Comparison of ENCODE assay signal across 8 mouse cellular contexts in the genomic region with DNA sequence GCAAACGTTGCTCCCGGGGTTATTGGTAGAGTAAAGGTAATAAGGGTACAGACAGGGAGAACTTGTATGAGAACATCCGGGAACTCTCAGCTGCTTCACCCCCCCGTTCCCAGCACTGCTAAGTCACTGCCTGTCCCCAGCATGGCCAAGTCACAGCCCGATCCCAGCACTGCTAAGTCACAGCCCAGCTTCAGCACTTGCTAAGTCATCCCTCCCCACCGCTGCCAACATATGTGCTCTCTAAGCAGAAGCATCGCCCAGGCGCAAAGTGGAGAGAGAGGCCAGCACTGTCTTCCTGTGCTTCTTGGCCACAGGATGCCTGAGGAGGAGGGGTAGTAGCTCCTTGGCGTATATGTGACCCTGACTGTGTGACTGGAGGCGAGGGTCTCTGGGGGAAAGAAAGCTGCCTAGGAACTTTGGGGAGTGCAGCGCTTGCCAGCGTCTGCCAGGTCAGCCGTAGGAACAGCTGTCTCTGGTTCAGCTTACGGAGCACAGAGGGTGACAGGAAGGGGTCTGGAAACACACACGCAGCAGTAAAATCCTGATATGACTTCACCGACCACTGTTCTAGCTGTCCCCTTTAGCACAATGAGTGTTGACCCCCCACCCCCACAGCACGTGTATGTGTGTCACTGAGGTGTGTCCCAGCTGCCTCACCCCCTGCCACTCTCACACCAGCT. TPM values are rescaled to one million over a fixed set of nuclear protein-coding genes. Genes with fewer than 3 reads are reported as not detected.
DNase-seq lines count a peak whose midpoint lies in the region; ATAC-seq lines count a peak whose summit lies in the region.

No protein-coding gene starts in this region.

- whole genome bisulfite sequencing in kidney, embryonic 14.5 days = 30% methylated on average over 17 of the region's 17 CpGs
- WGBS in limb, embryonic 11.5 days = 37% methylated on average over 17 of the region's 17 CpGs

- peak; percentile 26; the same call in 1 of the 2 replicates for ATAC-seq in kidney, embryonic 14.5 days (ENCODE audit: low FRiP score, low TSS enrichment)
- peak; percentile 90 for ATAC-seq in granulocyte monocyte progenitor cell, adult 5-6 weeks (replicated peaks; ENCODE audit: poor library complexity, severe bottlenecking)
- ATAC-seq in limb, embryonic 11.5 days (ENCODE audit: insufficient number of reproducible peaks, low FRiP score, low TSS enrichment, low read depth) = peak; percentile 23; the same call in 1 of the 2 replicates

- no peaks in the 10 kb centered on the region for H3K9me3 ChIP-seq in kidney, embryonic 14.5 days (ENCODE audit: control insufficient read depth, low read length)
- H3K9me3 ChIP-seq in limb, embryonic 11.5 days (ENCODE audit: control insufficient read depth, low read length) = no peaks in the 10 kb centered on the region

- no peaks in the 10 kb centered on the region for H3K27me3 ChIP-seq in kidney, embryonic 14.5 days (ENCODE audit: control insufficient read depth, insufficient read depth, low read length)
- no peaks in the 10 kb centered on the region for H3K27me3 ChIP-seq in limb, embryonic 11.5 days (ENCODE audit: control insufficient read depth, insufficient read depth, low read length)

- no peak for DNase-seq in kidney, postnatal 36 days
- peak; percentile 89 for DNase-seq in brain, adult 2 months (ENCODE audit: low read depth, low spot score)
- no peak for DNase-seq in limb, embryonic 11.5 days (ENCODE audit: low spot score)
- peak; percentile 42 to 57 for DNase-seq in right cerebral cortex, postnatal 36 days (ENCODE audit: low spot score in 2 of 2)
- no peak for DNase-seq in cerebellum, postnatal 4 days (ENCODE audit: low spot score in 2 of 2)
- DNase-seq in ovary, postnatal 10 days (ENCODE audit: low spot score) = no peak

- no peak overlapping the region for H3K9ac ChIP-seq in kidney, embryonic 14.5 days (ENCODE audit: low read depth, low read length)
- H3K9ac ChIP-seq in limb, embryonic 11.5 days (ENCODE audit: low read length) = no peak overlapping the region; the same call in 1 of the 2 replicates

- no peaks in the 10 kb centered on the region for H3K4me1 ChIP-seq in kidney, embryonic 14.5 days (ENCODE audit: control insufficient read depth, insufficient read depth, low read length)
- H3K4me1 ChIP-seq in limb, embryonic 11.5 days (ENCODE audit: control insufficient read depth, insufficient read depth, low read length) = peaks cover 8% of the 10 kb centered on the region; the same call in 1 of the 2 replicates

- H3K27ac ChIP-seq in kidney, embryonic 14.5 days (ENCODE audit: low read depth, low read length) = no peak overlapping the region
- H3K27ac ChIP-seq in limb, embryonic 11.5 days (replicated peaks; ENCODE audit: low read depth, low read length) = no peak overlapping the region

- no peak overlapping the region for H3K4me2 ChIP-seq in kidney, embryonic 14.5 days (replicated peaks; ENCODE audit: low read depth, low read length)
- no peak overlapping the region for H3K4me2 ChIP-seq in limb, embryonic 11.5 days (ENCODE audit: low read depth, severe bottlenecking)

- no peaks in the 10 kb centered on the region for H3K36me3 ChIP-seq in kidney, embryonic 14.5 days (ENCODE audit: control insufficient read depth, insufficient read depth, low read length)
- no peaks in the 10 kb centered on the region for H3K36me3 ChIP-seq in limb, embryonic 11.5 days (ENCODE audit: control insufficient read depth, insufficient read depth, low read length)

- H3K4me3 ChIP-seq in kidney, embryonic 14.5 days (ENCODE audit: low read length) = no peak overlapping the region
- H3K4me3 ChIP-seq in limb, embryonic 11.5 days (ENCODE audit: low read depth, low read length) = no peak overlapping the region

RNA-seq across cellular contexts. Expression of gene Pfkfb4, which starts 18.2 kb away (rescaled TPM):
- polyA plus RNA-seq in kidney, embryonic 14.5 days (2014; fragmentation: Nextera tagmentation; extraction: Ambion mirVana) = 6.4 and 10.1 TPM in 2 replicates
- 6.9 and 8.4 TPM in 2 replicates for total RNA-seq in granulocyte monocyte progenitor cell, adult 5-6 weeks (2014; fragmentation: Nextera tagmentation)
- 6.7 and 9.5 TPM in 2 replicates for total RNA-seq in granulocyte monocyte progenitor cell, adult 5-6 weeks (2017)
- 9.4 and 13.3 TPM in 2 replicates for polyA plus RNA-seq in limb, embryonic 11.5 days (2014; fragmentation: Nextera tagmentation; extraction: Ambion mirVana)

RNA-seq across cellular contexts. Expression of gene Ucn2, which starts 24.0 kb away (rescaled TPM):
- polyA plus RNA-seq in kidney, embryonic 14.5 days (2014; fragmentation: Nextera tagmentation; extraction: Ambion mirVana) = 0.24 TPM in 1 of 2 replicates, not detected in the other
- 0.41 TPM in 1 of 2 replicates, not detected in the other for total RNA-seq in granulocyte monocyte progenitor cell, adult 5-6 weeks (2014; fragmentation: Nextera tagmentation)
- total RNA-seq in granulocyte monocyte progenitor cell, adult 5-6 weeks (2017) = not detected in 2 replicates
- 0.21 TPM in 1 of 2 replicates, not detected in the other for polyA plus RNA-seq in limb, embryonic 11.5 days (2014; fragmentation: Nextera tagmentation; extraction: Ambion mirVana)

RNA-seq across cellular contexts. Expression of gene Shisa5, which starts 28.6 kb away (rescaled TPM):
- 58.0 and 65.7 TPM in 2 replicates for polyA plus RNA-seq in kidney, embryonic 14.5 days (2014; fragmentation: Nextera tagmentation; extraction: Ambion mirVana)
- total RNA-seq in granulocyte monocyte progenitor cell, adult 5-6 weeks (2014; fragmentation: Nextera tagmentation) = 56.8 and 75.0 TPM in 2 replicates
- 54.4 and 80.8 TPM in 2 replicates for total RNA-seq in granulocyte monocyte progenitor cell, adult 5-6 weeks (2017)
- 38.9 and 43.3 TPM in 2 replicates for polyA plus RNA-seq in limb, embryonic 11.5 days (2014; fragmentation: Nextera tagmentation; extraction: Ambion mirVana)

RNA-seq across cellular contexts. Expression of gene Trex1, which starts 49.8 kb away (rescaled TPM):
- 12.6 and 13.3 TPM in 2 replicates for polyA plus RNA-seq in kidney, embryonic 14.5 days (2014; fragmentation: Nextera tagmentation; extraction: Ambion mirVana)
- 23.5 and 32.3 TPM in 2 replicates for total RNA-seq in granulocyte monocyte progenitor cell, adult 5-6 weeks (2014; fragmentation: Nextera tagmentation)
- total RNA-seq in granulocyte monocyte progenitor cell, adult 5-6 weeks (2017) = 17.1 and 17.8 TPM in 2 replicates
- polyA plus RNA-seq in limb, embryonic 11.5 days (2014; fragmentation: Nextera tagmentation; extraction: Ambion mirVana) = 5.5 and 8.2 TPM in 2 replicates

RNA-seq across cellular contexts. Expression of gene Col7a1, which starts 56.4 kb away (rescaled TPM):
- 3.5 and 5.4 TPM in 2 replicates for polyA plus RNA-seq in kidney, embryonic 14.5 days (2014; fragmentation: Nextera tagmentation; extraction: Ambion mirVana)
- total RNA-seq in granulocyte monocyte progenitor cell, adult 5-6 weeks (2014; fragmentation: Nextera tagmentation) = 0.21 and 2.0 TPM in 2 replicates
- 0.09 TPM in 1 of 2 replicates, not detected in the other for total RNA-seq in granulocyte monocyte progenitor cell, adult 5-6 weeks (2017)
- polyA plus RNA-seq in limb, embryonic 11.5 days (2014; fragmentation: Nextera tagmentation; extraction: Ambion mirVana) = 4.7 and 5.0 TPM in 2 replicates

Comparison
In these comparisons a context has a peak if more than half of its experiments do, and no peak if none do; other contexts are left out.
1. ATAC-seq: peak in every context shown above with its lines; median percentile 90 in granulocyte monocyte progenitor cell, adult 5-6 weeks; 26 in kidney, embryonic 14.5 days; 23 in limb, embryonic 11.5 days.
2. DNase-seq: peak in brain, adult 2 months (single experiment) and right cerebral cortex, postnatal 36 days (2 of 2); none in kidney, postnatal 36 days (0 of 2), limb, embryonic 11.5 days (single experiment), cerebellum, postnatal 4 days (0 of 2) and ovary, postnatal 10 days (single experiment).